Mouse (Mus musculus): ENCODE data around the gene Mdga2. TPM values are rescaled to one million over a fixed set of nuclear protein-coding genes. Genes with fewer than 3 reads are reported as not detected.

Mdga2 gene
- polyA plus RNA-seq, 1 experiment: 12.9 TPM

DNA sequence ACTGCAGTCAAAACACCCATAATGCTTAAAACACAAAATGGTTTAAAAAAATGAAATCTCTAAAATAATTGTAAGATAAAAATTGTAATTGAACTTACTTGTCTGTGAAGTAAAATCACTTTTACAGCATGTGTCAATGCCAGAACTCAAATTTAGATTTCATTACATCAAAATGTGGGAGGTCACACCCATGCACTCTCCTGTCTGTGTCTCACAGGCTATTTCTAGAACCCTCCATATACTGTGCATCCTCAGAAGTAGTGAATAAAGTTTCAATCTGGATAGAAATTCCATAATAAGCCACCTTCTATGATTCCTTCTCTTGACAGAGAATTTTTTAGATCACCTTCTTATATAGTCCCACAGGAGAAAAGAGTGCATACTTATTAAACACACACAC, 466.7 kb downstream of the Mdga2 start:
- DNase-seq: no peak
- Histone ChIP-seq H3K4me1 (ENCODE audit: control insufficient read depth, insufficient read depth, low read length) (no peaks in the 10 kb centered on the region), H3K4me3 (replicated peaks; ENCODE audit: insufficient read depth, low read depth, low read length) (no peak overlapping the region), H3K27me3 (ENCODE audit: control insufficient read depth, insufficient read depth, low read length) (no peaks in the 10 kb centered on the region), H3K27ac (ENCODE audit: insufficient read depth, low read length) (no peak overlapping the region)
- no peak for TF ChIP-seq POLR2A (IDR thresholded peaks at IDR 0.05; ENCODE audit: borderline replicate concordance, insufficient read depth, low read length)
- no peak for TF ChIP-seq CTCF (IDR thresholded peaks at IDR 0.05; ENCODE audit: borderline replicate concordance, insufficient read depth, low read depth, low read length)

DNA sequence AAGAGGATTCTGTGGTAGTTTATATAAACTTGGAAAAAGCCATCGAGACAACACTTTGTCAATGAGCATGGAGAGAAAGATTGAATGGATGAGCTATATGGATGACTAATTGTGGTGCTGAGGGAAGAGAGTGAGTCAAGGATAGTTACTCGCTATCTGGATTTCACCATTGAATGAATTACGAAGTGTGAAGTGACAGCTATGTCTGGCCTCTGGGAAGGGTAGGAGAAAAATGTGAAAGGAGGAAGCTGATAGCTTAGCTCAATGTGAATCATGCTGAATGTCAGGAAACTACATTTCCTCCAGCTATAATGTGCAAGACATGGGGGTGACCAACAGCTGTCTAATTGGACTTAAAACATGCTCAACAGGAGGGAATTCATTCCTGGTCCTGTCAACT, 487.8 kb downstream of the Mdga2 start:
- 82% methylated on average over 3 of the region's 3 CpGs for WGBS
- H3K4me1 ChIP-seq (ENCODE audit: control insufficient read depth, insufficient read depth, low read length): no peaks in the 10 kb centered on the region
- no peak for TF ChIP-seq POLR2A (IDR thresholded peaks at IDR 0.05; ENCODE audit: borderline replicate concordance, insufficient read depth, low read length)
- no peak for DNase-seq
- no peaks in the 10 kb centered on the region for H3K27me3 ChIP-seq (ENCODE audit: control insufficient read depth, insufficient read depth, low read length)
- no peak overlapping the region for H3K4me3 ChIP-seq (replicated peaks; ENCODE audit: insufficient read depth, low read depth, low read length)
- H3K27ac ChIP-seq (ENCODE audit: insufficient read depth, low read length): no peak overlapping the region

DNA sequence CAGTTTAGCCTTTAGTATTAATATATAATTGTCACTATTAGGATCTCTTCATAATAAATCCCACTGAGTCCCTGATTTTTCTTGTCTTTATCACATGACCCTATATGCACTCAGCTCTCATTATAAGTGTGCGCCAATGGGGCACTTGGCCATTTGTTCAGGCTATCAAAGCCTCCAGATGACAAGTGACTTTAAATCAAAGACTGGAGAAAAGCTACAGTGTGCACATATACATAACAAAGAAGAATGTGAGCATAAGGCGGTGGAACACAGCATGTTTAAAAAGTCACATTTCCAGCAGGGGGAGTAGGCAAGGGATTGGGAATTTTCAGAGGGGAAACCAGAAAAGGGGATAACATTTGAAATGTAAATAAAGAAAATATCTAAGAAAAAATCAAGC, 497.9 kb downstream of the Mdga2 start:
- Histone ChIP-seq H3K4me1 (ENCODE audit: control insufficient read depth, insufficient read depth, low read length) (no peaks in the 10 kb centered on the region), H3K4me3 (replicated peaks; ENCODE audit: insufficient read depth, low read depth, low read length) (no peak overlapping the region), H3K27ac (ENCODE audit: insufficient read depth, low read length) (no peak overlapping the region), H3K27me3 (ENCODE audit: control insufficient read depth, insufficient read depth, low read length) (no peaks in the 10 kb centered on the region)
- DNase-seq: no peak
- WGBS: 48% methylated on average over 2 of the region's 2 CpGs
- no peak for TF ChIP-seq POLR2A (IDR thresholded peaks at IDR 0.05; ENCODE audit: borderline replicate concordance, insufficient read depth, low read length)
- TF ChIP-seq CTCF (IDR thresholded peaks at IDR 0.05; ENCODE audit: borderline replicate concordance, insufficient read depth, low read depth, low read length): no peak

DNA sequence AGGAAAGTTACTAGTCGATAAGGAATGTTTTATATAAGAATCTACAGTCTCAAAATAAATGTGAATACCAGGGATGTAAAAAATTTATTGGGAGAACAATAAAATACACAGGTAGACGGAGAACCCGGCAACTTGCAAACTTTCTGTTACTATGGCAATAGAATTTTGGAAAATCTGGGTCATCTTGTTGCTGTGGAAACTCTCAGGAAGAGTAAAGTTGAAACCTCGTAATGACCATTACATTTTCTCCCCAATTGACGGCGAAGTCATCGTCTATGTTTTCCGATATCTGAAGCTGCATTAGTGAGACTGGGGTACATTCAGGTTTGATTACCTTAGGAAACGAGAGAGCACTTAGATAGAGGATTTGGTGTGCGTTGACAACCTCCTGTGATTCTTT, 514.0 kb downstream of the Mdga2 start:
- Histone ChIP-seq H3K27me3 (ENCODE audit: control insufficient read depth, insufficient read depth, low read length) (no peaks in the 10 kb centered on the region), H3K4me1 (ENCODE audit: control insufficient read depth, insufficient read depth, low read length) (no peaks in the 10 kb centered on the region), H3K4me3 (replicated peaks; ENCODE audit: insufficient read depth, low read depth, low read length) (no peak overlapping the region), H3K27ac (ENCODE audit: insufficient read depth, low read length) (no peak overlapping the region)
- no peak for TF ChIP-seq CTCF (IDR thresholded peaks at IDR 0.05; ENCODE audit: borderline replicate concordance, insufficient read depth, low read depth, low read length)
- no peak for TF ChIP-seq POLR2A (IDR thresholded peaks at IDR 0.05; ENCODE audit: borderline replicate concordance, insufficient read depth, low read length)
- no peak for DNase-seq
- whole genome bisulfite sequencing: 80% methylated on average over 10 of the region's 10 CpGs

DNA sequence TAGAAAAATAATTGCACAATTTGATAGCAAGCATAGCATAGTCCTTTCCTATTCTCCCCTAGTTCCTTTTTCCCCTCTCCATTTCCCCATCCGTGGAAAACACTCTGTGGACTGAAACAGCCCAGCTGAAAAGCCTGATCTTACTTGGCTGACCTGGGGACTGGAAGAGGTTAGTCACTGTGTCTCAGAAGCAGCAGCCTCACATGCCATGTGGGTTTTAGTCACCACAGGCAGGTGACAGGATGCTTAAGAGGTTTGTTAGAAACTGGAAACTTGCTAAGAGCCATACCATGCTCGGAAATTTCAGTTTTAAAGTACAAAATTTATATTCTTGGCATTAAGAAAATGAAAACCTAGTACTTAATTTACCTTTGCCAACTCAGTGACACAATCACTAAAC, 514.9 kb downstream of the Mdga2 start:
- no peak overlapping the region for H3K27ac ChIP-seq (ENCODE audit: insufficient read depth, low read length)
- 33% methylated on average over 2 of the region's 2 CpGs for WGBS
- TF ChIP-seq CTCF (IDR thresholded peaks at IDR 0.05; ENCODE audit: borderline replicate concordance, insufficient read depth, low read depth, low read length) (no peak), POLR2A (IDR thresholded peaks at IDR 0.05; ENCODE audit: borderline replicate concordance, insufficient read depth, low read length) (no peak)
- DNase-seq: no peak
- H3K27me3 ChIP-seq (ENCODE audit: control insufficient read depth, insufficient read depth, low read length): no peaks in the 10 kb centered on the region
- no peak overlapping the region for H3K4me3 ChIP-seq (replicated peaks; ENCODE audit: insufficient read depth, low read depth, low read length)
- H3K4me1 ChIP-seq (ENCODE audit: control insufficient read depth, insufficient read depth, low read length): no peaks in the 10 kb centered on the region

DNA sequence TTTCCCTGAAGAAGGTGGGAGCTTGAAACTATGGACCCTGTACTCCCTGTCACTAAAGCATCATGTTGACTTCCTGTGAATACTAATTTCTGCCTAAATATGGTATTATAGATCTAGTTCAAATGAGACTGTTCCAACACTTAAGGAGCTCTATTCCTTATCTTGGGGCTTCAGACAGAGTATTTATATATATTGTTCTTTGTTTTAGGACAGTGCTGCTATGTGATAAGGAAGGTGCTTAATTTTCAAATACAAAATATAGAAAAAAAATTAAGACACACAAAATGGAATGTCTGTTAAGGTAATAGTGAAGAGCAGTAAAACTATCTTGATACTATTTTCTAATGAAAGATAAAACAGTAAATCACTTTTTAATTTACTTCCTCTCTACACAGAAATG, 517.3 kb downstream of the Mdga2 start:
- Histone ChIP-seq H3K4me1 (ENCODE audit: control insufficient read depth, insufficient read depth, low read length) (no peaks in the 10 kb centered on the region), H3K4me3 (replicated peaks; ENCODE audit: insufficient read depth, low read depth, low read length) (no peak overlapping the region), H3K27me3 (ENCODE audit: control insufficient read depth, insufficient read depth, low read length) (no peaks in the 10 kb centered on the region), H3K27ac (ENCODE audit: insufficient read depth, low read length) (no peak overlapping the region)
- DNase-seq: no peak
- TF ChIP-seq POLR2A (IDR thresholded peaks at IDR 0.05; ENCODE audit: borderline replicate concordance, insufficient read depth, low read length) (no peak), CTCF (IDR thresholded peaks at IDR 0.05; ENCODE audit: borderline replicate concordance, insufficient read depth, low read depth, low read length) (no peak)

DNA sequence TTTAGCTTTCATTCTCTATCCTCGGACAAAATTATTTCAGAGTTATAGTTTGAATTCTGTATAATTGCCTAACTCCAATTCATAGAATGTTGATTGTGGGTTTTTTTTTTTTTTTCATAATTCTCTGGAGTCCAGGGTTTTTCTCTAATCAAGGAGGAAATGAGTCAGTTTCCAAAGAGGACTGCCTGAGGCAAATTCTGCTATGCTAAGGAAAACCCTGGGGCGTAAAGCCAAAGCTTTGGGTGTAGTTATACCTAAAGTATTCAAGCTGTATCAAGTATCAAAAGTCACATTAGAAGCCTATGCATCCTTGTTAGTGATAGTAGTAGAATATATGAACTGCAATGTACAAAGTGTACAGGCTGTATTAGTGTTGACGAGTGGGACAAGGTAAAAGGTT, 519.6 kb downstream of the Mdga2 start:
- Histone ChIP-seq H3K27me3 (ENCODE audit: control insufficient read depth, insufficient read depth, low read length) (no peaks in the 10 kb centered on the region), H3K4me3 (replicated peaks; ENCODE audit: insufficient read depth, low read depth, low read length) (no peak overlapping the region), H3K27ac (ENCODE audit: insufficient read depth, low read length) (no peak overlapping the region), H3K4me1 (ENCODE audit: control insufficient read depth, insufficient read depth, low read length) (no peaks in the 10 kb centered on the region)
- TF ChIP-seq POLR2A (IDR thresholded peaks at IDR 0.05; ENCODE audit: borderline replicate concordance, insufficient read depth, low read length): no peak
- WGBS: 95% methylated on average over 3 of the region's 3 CpGs
- no peak for DNase-seq

DNA sequence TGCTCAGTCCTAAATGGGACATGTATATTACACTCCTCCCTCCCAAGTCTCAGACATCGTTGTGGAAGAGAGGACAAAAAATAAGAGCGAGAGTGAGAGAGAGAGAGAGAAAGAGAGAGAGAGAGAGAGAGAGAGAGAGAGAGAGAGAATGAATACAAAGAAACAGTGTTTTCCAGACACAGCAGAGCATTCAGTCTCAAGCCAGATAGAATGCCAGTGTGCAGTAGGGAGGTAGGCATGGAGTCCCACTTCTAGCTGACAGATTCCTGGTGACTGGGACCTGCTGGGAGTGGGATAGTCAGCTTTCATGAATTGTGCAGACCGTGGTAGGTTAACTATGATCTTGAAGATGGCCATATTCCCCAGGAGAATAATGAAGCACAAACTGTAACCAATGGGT, 542.8 kb downstream of the Mdga2 start:
- TF ChIP-seq POLR2A (IDR thresholded peaks at IDR 0.05; ENCODE audit: borderline replicate concordance, insufficient read depth, low read length) (no peak), CTCF (IDR thresholded peaks at IDR 0.05; ENCODE audit: borderline replicate concordance, insufficient read depth, low read depth, low read length) (no peak)
- DNase-seq: no peak
- 52% methylated on average over 3 of the region's 3 CpGs for WGBS
- H3K4me3 ChIP-seq (replicated peaks; ENCODE audit: insufficient read depth, low read depth, low read length): no peak overlapping the region
- no peaks in the 10 kb centered on the region for H3K27me3 ChIP-seq (ENCODE audit: control insufficient read depth, insufficient read depth, low read length)
- no peak overlapping the region for H3K27ac ChIP-seq (ENCODE audit: insufficient read depth, low read length)
- no peaks in the 10 kb centered on the region for H3K4me1 ChIP-seq (ENCODE audit: control insufficient read depth, insufficient read depth, low read length)

All from cerebellum, adult 2 months (tissue).